Mouse (Mus musculus) CH12.LX (cell line): ENCODE measurements at regions not wholly inside any gene's neighbourhood (a gene's known extent, or its start where the extent isn't known, plus 50 kb on each side); places are given as distances from the start of the nearest gene placed in this dataset.

Experiments
- DNase-seq: peaks from one replicate; pipeline ENCODE4 v3.0.0-alpha.2; 2013; ENCODE audit errors: extremely low read depth
- H3K27ac ChIP-seq: 2 replicates; pipeline ENCODE4 v1.5.1; 2012; ENCODE audit warnings: low read depth, mild to moderate bottlenecking, control low read depth, moderate library complexity; ENCODE audit not compliant: insufficient read depth
- H3K27me3 ChIP-seq: replicated peaks from 2 replicates; pipeline ENCODE3; 2012; ENCODE audit warnings: inconsistent platforms
- H3K36me3 ChIP-seq, 2 experiments: replicated peaks in 1 of 2; 2 replicates each; pipeline versions ENCODE3 to v1.6.1; 2012; ENCODE audit warnings: inconsistent platforms in 1 of 2, low read length in 1 of 2, mild to moderate bottlenecking in 1 of 2, mixed read lengths in 1 of 2, moderate library complexity in 1 of 2; ENCODE audit not compliant: control insufficient read depth in 1 of 2, insufficient read depth in 1 of 2
- H3K4me1 ChIP-seq, 2 experiments: 2 replicates each; pipeline ENCODE4 v1.6.1; 2012; ENCODE audit warnings: inconsistent platforms in 1 of 2, moderate library complexity in 1 of 2; ENCODE audit not compliant: insufficient read depth in 2 of 2, control insufficient read depth in 1 of 2
- H3K4me2 ChIP-seq: 2 replicates; pipeline ENCODE4 v1.6.1; 2012; ENCODE audit warnings: low read depth, mild to moderate bottlenecking, control low read depth; ENCODE audit not compliant: poor library complexity, insufficient read depth, severe bottlenecking
- H3K4me3 ChIP-seq, 3 experiments: fragments of 150-350 bp in 1 of 3; sonication (generic) in 1 of 3; replicated peaks in 1 of 3; 2 replicates each; pipeline versions ENCODE3 to v1.5.1; 2011 to 2012; ENCODE audit warnings: low read depth in 2 of 3, low read length in 2 of 3, mild to moderate bottlenecking in 2 of 3, moderate library complexity in 2 of 3, control low read depth in 1 of 3, improper control_type of control experiment in 1 of 3, inconsistent platforms in 1 of 3, mixed read lengths in 1 of 3; ENCODE audit not compliant: poor library complexity in 1 of 3
- H3K79me2 ChIP-seq: replicated peaks from 2 replicates; pipeline ENCODE4 v1.6.1; 2012; ENCODE audit warnings: mild to moderate bottlenecking, moderate library complexity; ENCODE audit not compliant: control insufficient read depth, poor library complexity, insufficient read depth, severe bottlenecking; ENCODE audit errors: extremely low read depth
- H3K9ac ChIP-seq: 2 replicates; pipeline ENCODE4 v1.6.1; 2012; ENCODE audit warnings: low read depth, mild to moderate bottlenecking, control low read depth, moderate library complexity; ENCODE audit not compliant: insufficient read depth
- H3K9me3 ChIP-seq: replicated peaks from 2 replicates; pipeline ENCODE3; 2012; ENCODE audit warnings: low read length, inconsistent platforms, mixed read lengths
- BHLHE40 ChIP-seq: IDR thresholded peaks from 2 replicates; pipeline ENCODE4 v1.6.1; 2011; ENCODE audit warnings: mild to moderate bottlenecking, low read depth, low read length, improper control_type of control experiment
- CHD1 ChIP-seq: IDR thresholded peaks from 2 replicates; pipeline ENCODE4 v1.6.1; 2012; ENCODE audit warnings: low read depth, low read length, improper control_type of control experiment, inconsistent platforms
- E2F4 ChIP-seq: IDR thresholded peaks from 2 replicates; pipeline ENCODE4 v1.6.1; 2011; ENCODE audit warnings: low read depth, low read length, improper control_type of control experiment; ENCODE audit not compliant: insufficient replicate concordance
- ELF1 ChIP-seq: IDR thresholded peaks from 2 replicates; pipeline ENCODE4 v1.6.1; 2014; ENCODE audit warnings: low read depth, mild to moderate bottlenecking, inconsistent platforms, low read length, improper control_type of control experiment
- GABPA ChIP-seq: IDR thresholded peaks from 2 replicates; pipeline ENCODE4 v1.6.1; 2012; ENCODE audit warnings: low read depth, low read length, improper control_type of control experiment, inconsistent platforms; ENCODE audit not compliant: insufficient replicate concordance
- HCFC1 ChIP-seq: IDR thresholded peaks from 2 replicates; pipeline ENCODE4 v1.6.1; 2012; ENCODE audit warnings: low read depth, mild to moderate bottlenecking, inconsistent platforms, low read length, improper control_type of control experiment
- JUN ChIP-seq: IDR thresholded peaks from 2 replicates; pipeline ENCODE4 v1.6.1; 2011; ENCODE audit warnings: low read depth, mild to moderate bottlenecking, low read length, improper control_type of control experiment, moderate library complexity; ENCODE audit not compliant: insufficient read depth
- KAT2A ChIP-seq: IDR thresholded peaks from 2 replicates; pipeline ENCODE4 v1.6.1; 2012; ENCODE audit warnings: low read length, improper control_type of control experiment, inconsistent platforms; ENCODE audit not compliant: insufficient replicate concordance
- MAX ChIP-seq: IDR thresholded peaks from 2 replicates; pipeline ENCODE4 v1.6.1; 2011; ENCODE audit warnings: low read length, improper control_type of control experiment
- MAZ ChIP-seq: IDR thresholded peaks from 2 replicates; pipeline ENCODE4 v1.6.1; 2012; ENCODE audit warnings: low read depth, mild to moderate bottlenecking, inconsistent platforms, low read length, improper control_type of control experiment, moderate library complexity
- MEF2A ChIP-seq: IDR thresholded peaks from 2 replicates; pipeline ENCODE4 v1.6.1; 2014; ENCODE audit warnings: low read depth, mild to moderate bottlenecking, inconsistent platforms, low read length, improper control_type of control experiment, borderline replicate concordance
- MXI1 ChIP-seq: IDR thresholded peaks from 2 replicates; pipeline ENCODE4 v1.6.1; 2011; ENCODE audit warnings: mild to moderate bottlenecking, low read depth, low read length, improper control_type of control experiment
- MYC ChIP-seq: IDR thresholded peaks from 2 replicates; pipeline ENCODE4 v1.6.1; 2011; ENCODE audit warnings: low read depth, mild to moderate bottlenecking, improper control_type of control experiment, low read length
- NELFE ChIP-seq: IDR thresholded peaks from 2 replicates; pipeline ENCODE4 v1.6.1; 2011; ENCODE audit warnings: low read depth, low read length, improper control_type of control experiment
- NRF1 ChIP-seq: IDR thresholded peaks from 2 replicates; pipeline ENCODE4 v1.6.1; 2014; ENCODE audit warnings: low read depth, mild to moderate bottlenecking, inconsistent platforms, low read length, improper control_type of control experiment, moderate library complexity
- PAX5 ChIP-seq: IDR thresholded peaks from 2 replicates; pipeline ENCODE4 v1.6.1; 2012; ENCODE audit warnings: low read length, inconsistent platforms, mixed read lengths
- RCOR1 ChIP-seq: conservative IDR thresholded peaks from 2 replicates; pipeline ENCODE4 v1.6.1; 2012; ENCODE audit warnings: low read depth, mild to moderate bottlenecking, inconsistent platforms, low read length, improper control_type of control experiment
- SMC3 ChIP-seq: IDR thresholded peaks from 2 replicates; pipeline ENCODE4 v1.6.1; 2011; ENCODE audit warnings: low read depth, low read length, improper control_type of control experiment
- UBTF ChIP-seq: IDR thresholded peaks from 2 replicates; pipeline ENCODE4 v1.6.1; 2012; ENCODE audit warnings: low read depth, mild to moderate bottlenecking, inconsistent platforms, low read length, improper control_type of control experiment, moderate library complexity
- USF1 ChIP-seq: IDR thresholded peaks from 2 replicates; pipeline ENCODE4 v1.6.1; 2014; ENCODE audit warnings: low read depth, mild to moderate bottlenecking, inconsistent platforms, low read length, improper control_type of control experiment
- ZC3H11A ChIP-seq: IDR thresholded peaks from 2 replicates; pipeline ENCODE4 v1.6.1; 2012; ENCODE audit warnings: low read depth, mild to moderate bottlenecking, inconsistent platforms, low read length, improper control_type of control experiment
- ZKSCAN1 ChIP-seq: IDR thresholded peaks from 2 replicates; pipeline ENCODE4 v1.6.1; 2012; ENCODE audit warnings: low read depth, inconsistent platforms, low read length, improper control_type of control experiment, borderline replicate concordance
- ZMIZ1 ChIP-seq: IDR thresholded peaks from 2 replicates; pipeline ENCODE4 v1.6.1; 2012; ENCODE audit warnings: low read depth, mild to moderate bottlenecking, inconsistent platforms, low read length, improper control_type of control experiment
- ZNF384 ChIP-seq: IDR thresholded peaks from 2 replicates; pipeline ENCODE4 v1.6.1; 2012; ENCODE audit warnings: low read depth, low read length, improper control_type of control experiment, inconsistent platforms
- dilution Hi-C: fragments of 300-500 bp; cut with MboI; formaldehyde crosslinking; loops from 2 replicates; pipeline ENCODE4 v1.14.3; 2020; ENCODE audit warnings: low sequenced_read_pairs; ENCODE audit not compliant: extremely low pct_unique_long_range_greater_than_20kb, extremely low pct_ligation_motif_present
- in situ Hi-C: fragments of 300-500 bp; cut with MboI; formaldehyde crosslinking; loops from 3 replicates; pipeline ENCODE4 v1.14.3; 2019; ENCODE audit warnings: low sequenced_read_pairs, low pct_ligation_motif_present, low pct_unique_long_range_greater_than_20kb, mixed read lengths

GRCm38 (mm10) chr16:73538040-73538439, 873.6 kb downstream of the Robo2 start:
- Histone ChIP-seq H3K4me2 (no peak overlapping the region), H3K4me3 (no peak overlapping the region), H3K27me3 (no peaks in the 10 kb centered on the region), H3K9ac (no peak overlapping the region), H3K27ac (no peak overlapping the region), H3K79me2 (no peaks in the 10 kb centered on the region), H3K9me3 (peaks cover 63% of the 10 kb centered on the region), H3K4me1 (no peaks in the 10 kb centered on the region), H3K36me3 (no peaks in the 10 kb centered on the region)
- in situ Hi-C loops: no loop called here
- dilution Hi-C loops: no loop called here
- no peak for DNase-seq
- TF ChIP-seq ZKSCAN1: no peak
- TF ChIP-seq MAZ: no peak
- TF ChIP-seq, all 38 proteins: peak for 0

- H3K27me3 ChIP-seq: no peaks in the 10 kb centered on the region
- H3K4me3 ChIP-seq: no peak overlapping the region
These were observed 874.1 kb downstream of the Robo2 start for GRCm38 (mm10) chr16:73537541-73537940.

GRCm38 (mm10) chr16:73530191-73530590, 881.4 kb downstream of the Robo2 start:
- Histone ChIP-seq H3K4me2 (no peak overlapping the region), H3K4me3 (no peak overlapping the region), H3K79me2 (no peaks in the 10 kb centered on the region), H3K36me3 (no peaks in the 10 kb centered on the region), H3K27me3 (no peaks in the 10 kb centered on the region), H3K9me3 (peaks cover 69% of the 10 kb centered on the region), H3K27ac (no peak overlapping the region)
- no peak for DNase-seq
- in situ Hi-C loops: no loop called here
- TF ChIP-seq HCFC1 (no peak), MYC (no peak), ZKSCAN1 (no peak), USF1 (no peak)
- TF ChIP-seq, all 38 proteins: peak for 0
- Histone ChIP-seq H3K9ac (no peak overlapping the region), H3K4me1 (no peaks in the 10 kb centered on the region)
- dilution Hi-C loops: no loop called here

More at GRCm38 (mm10) chr16:73537541-73537940, 874.1 kb downstream of the Robo2 start:
- Histone ChIP-seq H3K36me3 (no peaks in the 10 kb centered on the region), H3K79me2 (no peaks in the 10 kb centered on the region), H3K4me2 (no peak overlapping the region), H3K9me3 (peaks cover 59% of the 10 kb centered on the region), H3K27ac (no peak overlapping the region), H3K4me1 (no peaks in the 10 kb centered on the region), H3K9ac (no peak overlapping the region)
- dilution Hi-C loops: no loop called here
- TF ChIP-seq MAZ (no peak), CHD1 (no peak), ELF1 (no peak), ZMIZ1 (no peak), E2F4 (no peak), JUN (no peak), MAX (no peak), BHLHE40 (no peak), PAX5 (no peak), ZNF384 (no peak), ZC3H11A (no peak), SMC3 (no peak), GABPA (no peak), NRF1 (no peak), RCOR1 (no peak), KAT2A (no peak), NELFE (no peak), MEF2A (no peak), UBTF (no peak), MXI1 (no peak)
- no peak for DNase-seq
- in situ Hi-C loops: no loop called here
